Mouse (Mus musculus) hindbrain, embryonic 16.5 days (tissue): ENCODE results near the gene Fancd2os. TPM values are rescaled to one million over a fixed set of nuclear protein-coding genes. Genes with fewer than 3 reads are reported as not detected.

Source experiments
- ATAC-seq: fragments of 200-750 bp; cut with Nextera tagmentation; 2 replicates; pipeline ENCODE4 v1.8.0; 2017; ENCODE audit warnings: moderate TSS enrichment, moderate library complexity
- H3K27ac ChIP-seq: fragments of 300-500 bp; sonication (generic); 2 replicates; pipeline ENCODE4 v1.5.1; 2014; ENCODE audit warnings: low read depth, mild to moderate bottlenecking, control low read depth, low read length, moderate library complexity
- H3K27me3 ChIP-seq: fragments of 300-500 bp; sonication (generic); replicated peaks from 2 replicates; pipeline ENCODE4 v1.6.1; 2014; ENCODE audit warnings: low read length; ENCODE audit not compliant: control insufficient read depth, insufficient read depth
- H3K36me3 ChIP-seq: fragments of 300-500 bp; sonication (generic); 2 replicates; pipeline ENCODE4 v1.6.1; 2014; ENCODE audit warnings: mild to moderate bottlenecking, low read length, moderate library complexity, mixed read lengths; ENCODE audit not compliant: control insufficient read depth, insufficient read depth
- H3K4me1 ChIP-seq: fragments of 300-500 bp; sonication (generic); 2 replicates; pipeline ENCODE4 v1.6.1; 2014; ENCODE audit warnings: low read depth, low read length; ENCODE audit not compliant: control insufficient read depth, insufficient read depth
- H3K4me2 ChIP-seq: fragments of 300-500 bp; sonication (generic); 2 replicates; pipeline ENCODE4 v1.6.1; 2014; ENCODE audit warnings: mild to moderate bottlenecking, low read length, control low read depth, moderate library complexity
- H3K4me3 ChIP-seq: fragments of 300-500 bp; sonication (generic); 2 replicates; pipeline ENCODE4 v1.5.1; 2014; ENCODE audit warnings: mild to moderate bottlenecking, low read length, control low read depth, moderate library complexity
- H3K9ac ChIP-seq: fragments of 300-500 bp; sonication (generic); 2 replicates; pipeline ENCODE4 v1.6.1; 2014; ENCODE audit warnings: low read depth, mild to moderate bottlenecking, control low read depth, low read length, moderate library complexity
- H3K9me3 ChIP-seq: fragments of 300-500 bp; sonication (generic); 2 replicates; pipeline ENCODE4 v1.6.1; 2014; ENCODE audit warnings: mild to moderate bottlenecking, low read length, moderate library complexity; ENCODE audit not compliant: control insufficient read depth
- WGBS: fragments of 180-500 bp; shearing (Covaris S2); extraction: QIAGEN DNeasy Blood & Tissue Kit; methylation state at CpG from one replicate; pipeline ENCODE4 v1.1.7; 2014; 5-methylcytosine and 5-hydroxymethylcytosine counted together
- polyA plus RNA-seq: library from polyadenylated mRNA; unstranded; fragments of >200 nt; fragmentation: Nextera tagmentation; extraction: Ambion mirVana; gene quantifications from 2 replicates; pipeline ENCODE4 v1.2.1, GENCODE M21; 2015

The Fancd2os gene
- polyA plus RNA-seq, 1 experiment from 2014 or later: 0.21 TPM

- WGBS: 90% methylated on average over 2 of the region's 2 CpGs
- no peak overlapping the region for H3K27ac ChIP-seq
- H3K4me3 ChIP-seq: no peak overlapping the region
- H3K9me3 ChIP-seq: no peaks in the 10 kb centered on the region
- H3K4me1 ChIP-seq: no peaks in the 10 kb centered on the region
- H3K36me3 ChIP-seq: no peaks in the 10 kb centered on the region
- no peak overlapping the region for H3K9ac ChIP-seq
- no peak for ATAC-seq
- H3K27me3 ChIP-seq: no peaks in the 10 kb centered on the region
- no peak overlapping the region for H3K4me2 ChIP-seq
Observed at GRCm38 (mm10) chr6:113592637-113593036, 7.9 kb downstream of the Fancd2os start.

- Histone ChIP-seq H3K27ac (no peak overlapping the region), H3K9ac (no peak overlapping the region), H3K9me3 (no peaks in the 10 kb centered on the region), H3K36me3 (no peaks in the 10 kb centered on the region), H3K4me3 (no peak overlapping the region), H3K4me1 (no peaks in the 10 kb centered on the region), H3K27me3 (no peaks in the 10 kb centered on the region), H3K4me2 (no peak overlapping the region)
- 69% methylated on average over 5 of the region's 5 CpGs for WGBS
- ATAC-seq: peak; percentile 72; the same call in 1 of the 2 replicates
Observed at GRCm38 (mm10) chr6:113586466-113587183, 13.9 kb downstream of the Fancd2os start.

- Histone ChIP-seq H3K27me3 (no peaks in the 10 kb centered on the region), H3K4me3 (no peak overlapping the region), H3K4me1 (no peaks in the 10 kb centered on the region), H3K9me3 (no peaks in the 10 kb centered on the region), H3K4me2 (no peak overlapping the region), H3K27ac (no peak overlapping the region), H3K9ac (no peak overlapping the region), H3K36me3 (no peaks in the 10 kb centered on the region)
- no peak for ATAC-seq
- WGBS: 89% methylated on average over 5 of the region's 5 CpGs
Observed at GRCm38 (mm10) chr6:113585065-113585464, 15.4 kb downstream of the Fancd2os start.

- H3K4me3 ChIP-seq: no peak overlapping the region
- no peak overlapping the region for H3K27ac ChIP-seq
- no peak overlapping the region for H3K9ac ChIP-seq
- no peaks in the 10 kb centered on the region for H3K4me1 ChIP-seq
- no peak overlapping the region for H3K4me2 ChIP-seq
- no peaks in the 10 kb centered on the region for H3K36me3 ChIP-seq
- no peaks in the 10 kb centered on the region for H3K27me3 ChIP-seq
- WGBS: 87% methylated on average over 4 of the region's 4 CpGs
- ATAC-seq: no peak
- no peaks in the 10 kb centered on the region for H3K9me3 ChIP-seq
Observed at GRCm38 (mm10) chr6:113583023-113583422, 17.5 kb downstream of the Fancd2os start.

- H3K4me3 ChIP-seq: no peak overlapping the region
- no peak overlapping the region for H3K9ac ChIP-seq
- 96% methylated on average over 3 of the region's 3 CpGs for WGBS
- H3K36me3 ChIP-seq: no peaks in the 10 kb centered on the region
- H3K4me2 ChIP-seq: no peak overlapping the region
- no peak for ATAC-seq
- no peaks in the 10 kb centered on the region for H3K27me3 ChIP-seq
- no peak overlapping the region for H3K27ac ChIP-seq
- no peaks in the 10 kb centered on the region for H3K4me1 ChIP-seq
- H3K9me3 ChIP-seq: no peaks in the 10 kb centered on the region
Observed at GRCm38 (mm10) chr6:113579306-113579705, 21.2 kb downstream of the Fancd2os start.

GRCm38 (mm10) chr6:113576044-113576443 lies 24.5 kb downstream of the Fancd2os start:
- Histone ChIP-seq H3K4me1 (no peaks in the 10 kb centered on the region), H3K27me3 (no peaks in the 10 kb centered on the region), H3K36me3 (no peaks in the 10 kb centered on the region), H3K9me3 (no peaks in the 10 kb centered on the region), H3K9ac (no peak overlapping the region), H3K27ac (no peak overlapping the region), H3K4me3 (no peak overlapping the region), H3K4me2 (no peak overlapping the region)
- ATAC-seq: no peak
- 97% methylated on average over 6 of the region's 6 CpGs for WGBS

- Histone ChIP-seq H3K4me1 (no peaks in the 10 kb centered on the region), H3K9ac (no peak overlapping the region), H3K9me3 (no peaks in the 10 kb centered on the region), H3K4me2 (no peak overlapping the region), H3K27ac (no peak overlapping the region), H3K36me3 (no peaks in the 10 kb centered on the region), H3K27me3 (no peaks in the 10 kb centered on the region), H3K4me3 (no peak overlapping the region)
- 92% methylated on average over 1 of the region's 1 CpGs for WGBS
- no peak for ATAC-seq
Observed at GRCm38 (mm10) chr6:113564557-113564956, 36.0 kb downstream of the Fancd2os start.

- WGBS: 64% methylated on average over 6 of the region's 6 CpGs
- Histone ChIP-seq H3K4me3 (no peak overlapping the region), H3K9me3 (no peaks in the 10 kb centered on the region), H3K27ac (no peak overlapping the region), H3K4me2 (no peak overlapping the region), H3K4me1 (no peaks in the 10 kb centered on the region), H3K36me3 (no peaks in the 10 kb centered on the region), H3K9ac (no peak overlapping the region), H3K27me3 (no peaks in the 10 kb centered on the region)
- no peak for ATAC-seq
Observed at GRCm38 (mm10) chr6:113559736-113560135, 40.8 kb downstream of the Fancd2os start.
